In the genomic region with DNA sequence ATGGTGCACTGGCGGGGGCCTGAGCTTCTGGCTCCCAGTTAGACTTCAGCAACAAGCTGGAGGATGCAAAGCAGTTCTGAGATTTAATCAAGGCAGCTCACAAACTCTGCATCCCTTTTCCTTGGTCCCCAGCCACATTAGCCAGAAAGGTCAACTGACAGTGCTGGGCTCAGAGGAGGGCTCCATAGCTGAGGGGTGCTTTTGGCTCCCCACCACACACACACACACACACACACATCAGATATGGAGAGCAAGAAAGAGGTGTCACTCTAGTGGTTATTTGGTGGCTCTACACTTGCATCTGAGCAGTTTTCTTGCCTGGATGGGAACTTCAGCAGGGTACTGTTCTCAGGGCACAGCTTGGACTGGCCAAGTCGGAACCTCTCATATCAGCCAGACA, we compare ENCODE assay signal across 7 mouse cellular contexts. TPM values are rescaled to one million over a fixed set of nuclear protein-coding genes. Genes with fewer than 3 reads are reported as not detected.
A peak's percentile ranks its signal among the peaks of the same experiment; 100 is the strongest.
DNase-seq lines count a peak whose midpoint lies in the region; ATAC-seq and TF ChIP-seq lines count a peak whose summit lies in the region.

No protein-coding gene starts in this region.

- peak; percentile 74 for ATAC-seq in heart, postnatal 0 days (ENCODE audit: insufficient read depth, low read depth)
- ATAC-seq in lung, postnatal 0 days, result peak; percentile 58

- peak; percentile 35 for DNase-seq in A20 (ENCODE audit: low read depth, low spot score)
- peak; percentile 30 for DNase-seq in MN1 (ENCODE audit: low spot score)
- peak; percentile 78 for DNase-seq in heart, postnatal 0 days (ENCODE audit: low spot score)
- peak; percentile 19 for DNase-seq in lung, postnatal 0 days (ENCODE audit: low spot score)
- peak; percentile 45 for DNase-seq in testis, postnatal 10 days (ENCODE audit: low spot score)
- no peak for DNase-seq in left cerebral cortex, adult 8-10 months (ENCODE audit: low spot score in 2 of 2)
- DNase-seq in layer of hippocampus, postnatal 25 days (ENCODE audit: extremely low spot score in 1 of 2, low spot score in 1 of 2), result no peak

- TF ChIP-seq CTCF in heart, postnatal 0 days (IDR thresholded peaks at IDR 0.05; ENCODE audit: low read depth), result peak; percentile 51
- TF ChIP-seq CTCF in lung, postnatal 0 days (IDR thresholded peaks at IDR 0.05), result peak; percentile 62

- H3K9me3 ChIP-seq in heart, postnatal 0 days (replicated peaks; ENCODE audit: control insufficient read depth, low read length), result no peaks in the 10 kb centered on the region
- H3K9me3 ChIP-seq in lung, postnatal 0 days (ENCODE audit: low read length), result no peaks in the 10 kb centered on the region

- H3K9ac ChIP-seq in heart, postnatal 0 days (replicated peaks; ENCODE audit: low read depth, low read length), result peak overlapping the region; percentile 69
- 0 out of 2 replicates have a peak overlapping the region, but pooled peaks have one; percentile 34 for H3K9ac ChIP-seq in lung, postnatal 0 days (replicated peaks; ENCODE audit: low read depth)

- WGBS in heart, postnatal 0 days, result 9% methylated on average over 2 of the region's 2 CpGs
- WGBS in lung, postnatal 0 days, result 40% methylated on average over 2 of the region's 2 CpGs

- no peaks in the 10 kb centered on the region for H3K36me3 ChIP-seq in heart, postnatal 0 days (replicated peaks; ENCODE audit: control insufficient read depth, insufficient read depth, low read length)
- no peaks in the 10 kb centered on the region for H3K36me3 ChIP-seq in lung, postnatal 0 days (ENCODE audit: insufficient read depth, low read length)

- peak overlapping the region; percentile 66 for H3K4me3 ChIP-seq in heart, postnatal 0 days (ENCODE audit: low read depth, low read length)
- peak overlapping the region; percentile 43 for H3K4me3 ChIP-seq in lung, postnatal 0 days (ENCODE audit: low read depth, low read length)

- no peaks in the 10 kb centered on the region for H3K27me3 ChIP-seq in heart, postnatal 0 days (ENCODE audit: control insufficient read depth, insufficient read depth, low read length)
- no peaks in the 10 kb centered on the region for H3K27me3 ChIP-seq in lung, postnatal 0 days (replicated peaks; ENCODE audit: insufficient read depth, low read length)

- peak overlapping the region; percentile 90 for H3K27ac ChIP-seq in heart, postnatal 0 days (ENCODE audit: low read depth)
- peak overlapping the region; percentile 20; the same call in 1 of the 2 replicates for H3K27ac ChIP-seq in lung, postnatal 0 days (ENCODE audit: low read length)

- 0 out of 2 replicates have a peak, but pooled peaks cover 3% of the 10 kb centered on the region for H3K4me1 ChIP-seq in heart, postnatal 0 days (ENCODE audit: control insufficient read depth, insufficient read depth)
- no peaks in the 10 kb centered on the region for H3K4me1 ChIP-seq in lung, postnatal 0 days (ENCODE audit: insufficient read depth, low read depth, low read length)

- no peak for TF ChIP-seq EP300 in heart, postnatal 0 days (IDR thresholded peaks at IDR 0.05; ENCODE audit: low read depth)
- no peak for TF ChIP-seq EP300 in lung, postnatal 0 days (IDR thresholded peaks at IDR 0.05)

- H3K4me2 ChIP-seq in heart, postnatal 0 days (ENCODE audit: low read depth, low read length), result peak overlapping the region; percentile 85
- H3K4me2 ChIP-seq in lung, postnatal 0 days (replicated peaks; ENCODE audit: low read depth, low read length), result peak overlapping the region; percentile 68

RNA-seq across cellular contexts. Expression of gene Pdlim3, which starts 0.5 kb away (rescaled TPM):
- 128 and 168 TPM in 2 replicates for total RNA-seq in heart, postnatal 0 days (2014; rRNA removed; ENCODE audit: low replicate concordance)
- 125 and 127 TPM in 2 replicates for polyA plus RNA-seq in heart, postnatal 0 days (2015; fragmentation: Nextera tagmentation; extraction: Ambion mirVana)
- 54.7 and 59.2 TPM in 2 replicates for polyA plus RNA-seq in lung, postnatal 0 days (2015; fragmentation: Nextera tagmentation; extraction: Ambion mirVana)
- 1 to 10 TPM; 1.2 to 2.3 (median 1.9) TPM for total RNA-seq in left cerebral cortex, adult 8-10 months (2022)
- total RNA-seq in layer of hippocampus, postnatal 25 days (2021), result under 1 TPM; 0.73 to 0.98 TPM

RNA-seq across cellular contexts. Expression of gene Ccdc110, which starts 48.6 kb away (rescaled TPM):
- total RNA-seq in heart, postnatal 0 days (2014; rRNA removed; ENCODE audit: low replicate concordance), result not detected in 2 replicates
- polyA plus RNA-seq in heart, postnatal 0 days (2015; fragmentation: Nextera tagmentation; extraction: Ambion mirVana), result not detected in 2 replicates
- not detected in 2 replicates for polyA plus RNA-seq in lung, postnatal 0 days (2015; fragmentation: Nextera tagmentation; extraction: Ambion mirVana)
- 1 to 10 TPM in 1 of 4 experiments, under 1 TPM in 3; 0.53 to 1.2 (median 0.77) TPM for total RNA-seq in left cerebral cortex, adult 8-10 months (2022)
- under 1 TPM; 0.66 TPM for total RNA-seq in layer of hippocampus, postnatal 25 days (2021)

Comparison
In these comparisons a context has a peak if more than half of its experiments do, and no peak if none do; other contexts are left out.
1. DNase-seq: peak in A20 (single experiment), MN1 (single experiment), heart, postnatal 0 days (single experiment), lung, postnatal 0 days (single experiment) and testis, postnatal 10 days (single experiment); none in left cerebral cortex, adult 8-10 months (0 of 2) and layer of hippocampus, postnatal 25 days (0 of 2).
2. RNA of gene Pdlim3, which starts 0.5 kb away (total RNA-seq): 128 to 168 TPM in heart, postnatal 0 days; 1.2 to 2.3 TPM in left cerebral cortex, adult 8-10 months and 0.73 to 0.98 TPM in layer of hippocampus, postnatal 25 days; every median in the first group is over 10 times any median in the second.